Mouse (Mus musculus): ENCODE data around the gene Cox15. TPM values are rescaled to one million over a fixed set of nuclear protein-coding genes. Genes with fewer than 3 reads are reported as not detected.

Gene Cox15
- polyA plus RNA-seq, 1 experiment from 2014 or later, result 11.9 TPM

DNA sequence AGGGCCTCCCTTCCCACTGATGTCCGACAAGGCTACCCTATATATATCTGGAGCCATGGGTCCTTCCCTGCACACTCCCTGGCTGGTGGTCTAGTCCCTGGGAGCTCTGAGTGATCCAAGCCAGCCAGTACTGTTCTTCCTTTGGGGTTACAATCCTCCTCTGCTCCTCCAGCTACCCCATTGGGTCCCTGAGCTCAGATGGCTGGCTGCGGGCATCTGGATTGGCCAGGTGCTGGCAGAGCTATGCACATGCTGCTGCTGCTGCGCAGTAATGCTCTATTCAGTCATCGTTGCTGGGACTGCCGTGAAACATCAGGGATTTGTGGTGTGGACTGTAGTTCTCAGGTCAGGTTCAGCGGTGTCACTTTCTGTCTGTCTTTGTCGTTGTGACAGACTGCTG, 28.0 kb downstream of the Cox15 start:
- Histone ChIP-seq H3K9ac (replicated peaks) (no peak overlapping the region), H3K27me3 (replicated peaks) (no peaks in the 10 kb centered on the region), H3K4me2 (no peak overlapping the region), H3K4me3 (replicated peaks) (no peak overlapping the region), H3K27ac (replicated peaks) (no peak overlapping the region), H3K36me3 (peaks cover 77% of the 10 kb centered on the region), H3K9me3 (replicated peaks) (no peaks in the 10 kb centered on the region), H3K4me1 (no peaks in the 10 kb centered on the region)
- WGBS, result 87% methylated on average over 7 of the region's 7 CpGs
- ATAC-seq (ENCODE audit: low FRiP score), result no peak

DNA sequence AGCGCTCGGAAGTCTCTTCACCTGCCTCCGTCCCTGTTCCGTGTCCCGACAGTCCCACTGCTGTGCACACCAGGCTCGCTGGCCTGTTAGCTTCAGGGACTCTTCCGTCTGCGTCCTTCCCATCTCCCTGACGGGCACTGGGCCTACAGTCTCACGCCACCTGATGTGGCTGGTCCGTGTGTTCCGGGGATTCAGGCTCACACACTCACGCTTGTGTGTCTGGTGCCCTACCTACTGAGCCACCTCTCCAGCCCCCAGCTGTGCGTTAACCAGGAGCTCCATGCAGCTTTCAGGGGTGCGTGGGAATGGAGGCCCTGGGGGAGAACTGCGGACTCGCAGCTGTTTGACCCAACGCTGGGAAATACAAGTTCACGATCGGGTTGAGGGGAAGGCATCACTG, 28.6 kb downstream of the Cox15 start:
- Histone ChIP-seq H3K27ac (replicated peaks) (no peak overlapping the region), H3K27me3 (replicated peaks) (no peaks in the 10 kb centered on the region), H3K4me3 (replicated peaks) (no peak overlapping the region), H3K36me3 (peaks cover 77% of the 10 kb centered on the region), H3K4me2 (no peak overlapping the region), H3K9ac (replicated peaks) (no peak overlapping the region), H3K9me3 (replicated peaks) (no peaks in the 10 kb centered on the region), H3K4me1 (no peaks in the 10 kb centered on the region)
- ATAC-seq (ENCODE audit: low FRiP score), result no peak
- 93% methylated on average over 20 of the region's 20 CpGs for WGBS

GRCm38 (mm10) chr19:43723501-43723900, 29.3 kb downstream of the Cox15 start:
- Histone ChIP-seq H3K4me2 (no peak overlapping the region), H3K27ac (replicated peaks) (no peak overlapping the region), H3K4me1 (no peaks in the 10 kb centered on the region), H3K9ac (replicated peaks) (no peak overlapping the region), H3K4me3 (replicated peaks) (no peak overlapping the region), H3K9me3 (replicated peaks) (no peaks in the 10 kb centered on the region), H3K27me3 (replicated peaks) (no peaks in the 10 kb centered on the region), H3K36me3 (peaks cover 77% of the 10 kb centered on the region)
- 89% methylated on average over 10 of the region's 10 CpGs for WGBS
- ATAC-seq (ENCODE audit: low FRiP score), result no peak

DNA sequence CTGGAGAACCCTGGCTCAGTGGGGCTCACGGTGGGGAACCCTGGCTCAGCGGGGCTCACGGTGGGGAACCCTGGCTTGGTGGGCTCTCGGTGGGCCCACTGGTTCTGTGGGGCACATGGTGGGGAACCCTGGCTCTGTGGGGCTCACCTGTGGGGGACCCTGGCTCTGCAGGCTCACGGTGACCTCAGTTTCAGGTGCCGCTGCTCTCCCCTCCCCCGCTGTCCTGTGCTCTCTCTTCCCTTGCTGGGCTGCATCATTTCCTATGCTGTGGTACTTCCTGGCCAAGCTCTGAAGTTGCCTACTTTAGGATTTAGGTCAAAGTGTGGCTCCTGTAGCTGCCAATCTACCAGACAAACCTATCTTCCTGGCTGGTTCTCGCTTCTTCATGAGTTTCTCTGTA, 29.9 kb downstream of the Cox15 start:
- no peak overlapping the region for H3K4me3 ChIP-seq (replicated peaks)
- no peak overlapping the region for H3K9ac ChIP-seq (replicated peaks)
- no peak overlapping the region for H3K27ac ChIP-seq (replicated peaks)
- ATAC-seq (ENCODE audit: low FRiP score), result no peak
- WGBS, result 82% methylated on average over 8 of the region's 8 CpGs
- no peaks in the 10 kb centered on the region for H3K9me3 ChIP-seq (replicated peaks)
- H3K4me1 ChIP-seq, result no peaks in the 10 kb centered on the region
- no peaks in the 10 kb centered on the region for H3K27me3 ChIP-seq (replicated peaks)
- peaks cover 77% of the 10 kb centered on the region for H3K36me3 ChIP-seq
- no peak overlapping the region for H3K4me2 ChIP-seq

DNA sequence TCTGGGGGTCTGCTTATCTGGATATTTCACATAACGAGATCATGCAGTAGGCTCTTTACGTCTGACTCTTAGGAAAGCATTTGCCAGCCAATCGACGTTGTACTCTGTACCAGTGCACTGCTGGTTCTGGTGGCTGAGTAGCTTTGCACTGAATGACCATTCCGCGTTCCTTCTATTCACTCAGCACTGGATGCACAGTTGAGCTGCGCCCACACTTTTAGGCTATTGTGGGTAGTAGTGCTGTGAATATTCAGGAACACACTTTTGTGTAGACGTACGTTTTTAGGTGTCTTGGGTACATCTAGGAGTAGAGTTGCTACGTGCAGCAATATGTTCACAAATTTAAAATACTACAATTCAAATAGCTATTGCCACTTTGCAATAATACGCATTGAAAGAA, 32.7 kb downstream of the Cox15 start:
- H3K27me3 ChIP-seq (replicated peaks), result no peaks in the 10 kb centered on the region
- peaks cover 71% of the 10 kb centered on the region for H3K36me3 ChIP-seq
- H3K9ac ChIP-seq (replicated peaks), result no peak overlapping the region
- no peaks in the 10 kb centered on the region for H3K4me1 ChIP-seq
- no peak for ATAC-seq (ENCODE audit: low FRiP score)
- 96% methylated on average over 11 of the region's 11 CpGs for WGBS
- no peak overlapping the region for H3K27ac ChIP-seq (replicated peaks)
- H3K4me3 ChIP-seq (replicated peaks), result no peak overlapping the region
- no peaks in the 10 kb centered on the region for H3K9me3 ChIP-seq (replicated peaks)
- H3K4me2 ChIP-seq, result no peak overlapping the region

DNA sequence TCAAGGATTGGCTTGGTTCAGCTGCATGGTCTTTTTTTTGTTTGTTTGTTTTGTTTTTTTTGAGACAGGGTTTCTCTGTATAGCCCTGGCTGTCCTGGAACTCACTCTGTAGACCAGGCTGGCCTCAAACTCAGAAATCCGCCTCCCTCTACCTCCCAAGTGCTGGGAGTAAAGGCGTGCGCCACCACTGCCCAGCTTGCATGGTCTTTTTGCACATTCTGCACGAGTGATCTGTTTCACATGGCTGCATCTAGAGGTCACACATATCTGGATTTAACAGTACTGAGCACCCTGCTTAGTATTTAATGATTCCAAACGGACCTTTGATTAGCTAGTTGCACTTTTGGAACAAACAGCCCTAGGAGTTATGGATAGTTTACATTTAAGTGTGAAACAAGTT, 40.8 kb downstream of the Cox15 start:
- no peak overlapping the region for H3K9ac ChIP-seq (replicated peaks)
- WGBS, result 77% methylated on average over 5 of the region's 5 CpGs

DNA sequence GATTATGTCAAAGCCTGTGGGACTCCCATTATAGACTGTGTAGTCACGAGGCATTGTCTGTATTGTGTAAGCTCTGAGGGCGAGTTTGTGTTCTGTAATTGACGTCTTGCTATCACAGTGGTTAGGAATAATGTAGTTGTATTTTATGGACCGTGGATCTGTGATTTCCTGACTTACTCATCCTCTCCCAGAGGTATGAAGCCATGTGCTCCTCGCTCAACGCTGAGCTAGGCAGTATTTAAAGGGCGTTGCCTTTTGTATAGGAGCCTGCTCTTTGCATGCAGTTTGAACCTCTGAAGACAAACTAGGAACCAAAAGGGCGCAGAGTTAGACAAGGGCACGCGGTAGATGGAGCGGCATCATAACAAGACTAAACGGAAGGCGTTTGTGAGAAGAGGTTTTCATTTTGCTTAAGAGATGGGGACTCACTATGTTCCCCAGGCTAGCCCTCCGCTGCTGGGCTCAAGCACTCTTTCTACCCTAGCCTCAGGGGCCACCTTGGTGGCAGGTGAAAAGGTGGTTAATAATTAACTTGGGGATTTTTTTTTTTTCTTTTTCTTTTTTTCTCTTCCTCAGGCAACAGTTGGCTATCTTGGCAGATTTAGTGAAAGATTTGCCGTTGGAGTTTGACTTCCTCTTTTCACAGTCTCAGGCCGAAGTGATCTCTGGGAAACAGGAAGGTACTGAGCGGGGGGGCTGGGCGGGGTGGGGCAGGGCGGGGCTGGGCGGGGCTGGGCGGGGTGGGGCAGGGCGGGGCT, 41.5 kb downstream of the Cox15 start:
- no peaks in the 10 kb centered on the region for H3K4me1 ChIP-seq
- H3K27me3 ChIP-seq (replicated peaks), result no peaks in the 10 kb centered on the region
- H3K27ac ChIP-seq (replicated peaks), result no peak overlapping the region
- H3K36me3 ChIP-seq, result peaks cover 37% of the 10 kb centered on the region
- no peaks in the 10 kb centered on the region for H3K9me3 ChIP-seq (replicated peaks)
- ATAC-seq (ENCODE audit: low FRiP score), result no peak
- H3K4me3 ChIP-seq (replicated peaks), result no peak overlapping the region
- WGBS, result 52% methylated on average over 22 of the region's 22 CpGs
- no peak overlapping the region for H3K4me2 ChIP-seq
- no peak overlapping the region for H3K9ac ChIP-seq (replicated peaks)

More for the DNA sequence above, 40.8 kb downstream of the Cox15 start:
- Histone ChIP-seq H3K4me2 (no peak overlapping the region), H3K9me3 (replicated peaks) (no peaks in the 10 kb centered on the region), H3K4me1 (no peaks in the 10 kb centered on the region), H3K27ac (replicated peaks) (no peak overlapping the region), H3K27me3 (replicated peaks) (no peaks in the 10 kb centered on the region), H3K36me3 (peaks cover 39% of the 10 kb centered on the region), H3K4me3 (replicated peaks) (no peak overlapping the region)
- ATAC-seq (ENCODE audit: low FRiP score), result no peak

- peaks cover 42% of the 10 kb centered on the region for H3K36me3 ChIP-seq
- 67% methylated on average over 8 of the region's 8 CpGs for WGBS
- ATAC-seq (ENCODE audit: low FRiP score), result no peak
- no peaks in the 10 kb centered on the region for H3K4me1 ChIP-seq
- H3K4me3 ChIP-seq (replicated peaks), result no peak overlapping the region
- no peaks in the 10 kb centered on the region for H3K9me3 ChIP-seq (replicated peaks)
- no peak overlapping the region for H3K4me2 ChIP-seq
- no peaks in the 10 kb centered on the region for H3K27me3 ChIP-seq (replicated peaks)
- no peak overlapping the region for H3K9ac ChIP-seq (replicated peaks)
- no peak overlapping the region for H3K27ac ChIP-seq (replicated peaks)
Measured at GRCm38 (mm10) chr19:43709317-43709716, 43.5 kb downstream of the Cox15 start.

- Histone ChIP-seq H3K36me3 (peaks cover 46% of the 10 kb centered on the region), H3K27me3 (replicated peaks) (no peaks in the 10 kb centered on the region), H3K4me2 (no peak overlapping the region), H3K4me3 (replicated peaks) (no peak overlapping the region), H3K9ac (replicated peaks) (no peak overlapping the region), H3K27ac (replicated peaks) (no peak overlapping the region), H3K4me1 (no peaks in the 10 kb centered on the region), H3K9me3 (replicated peaks) (no peaks in the 10 kb centered on the region)
- WGBS, result 85% methylated on average over 7 of the region's 7 CpGs
- no peak for ATAC-seq (ENCODE audit: low FRiP score)
Measured at GRCm38 (mm10) chr19:43708206-43708605, 44.6 kb downstream of the Cox15 start.

- Histone ChIP-seq H3K4me2 (no peak overlapping the region), H3K27ac (replicated peaks) (no peak overlapping the region), H3K4me1 (no peaks in the 10 kb centered on the region), H3K27me3 (replicated peaks) (no peaks in the 10 kb centered on the region), H3K9me3 (replicated peaks) (no peaks in the 10 kb centered on the region), H3K4me3 (replicated peaks) (no peak overlapping the region), H3K9ac (replicated peaks) (no peak overlapping the region), H3K36me3 (peaks cover 59% of the 10 kb centered on the region)
- 92% methylated on average over 17 of the region's 17 CpGs for WGBS
- ATAC-seq (ENCODE audit: low FRiP score), result no peak
Measured at GRCm38 (mm10) chr19:43704787-43705497, 47.9 kb downstream of the Cox15 start.

DNA sequence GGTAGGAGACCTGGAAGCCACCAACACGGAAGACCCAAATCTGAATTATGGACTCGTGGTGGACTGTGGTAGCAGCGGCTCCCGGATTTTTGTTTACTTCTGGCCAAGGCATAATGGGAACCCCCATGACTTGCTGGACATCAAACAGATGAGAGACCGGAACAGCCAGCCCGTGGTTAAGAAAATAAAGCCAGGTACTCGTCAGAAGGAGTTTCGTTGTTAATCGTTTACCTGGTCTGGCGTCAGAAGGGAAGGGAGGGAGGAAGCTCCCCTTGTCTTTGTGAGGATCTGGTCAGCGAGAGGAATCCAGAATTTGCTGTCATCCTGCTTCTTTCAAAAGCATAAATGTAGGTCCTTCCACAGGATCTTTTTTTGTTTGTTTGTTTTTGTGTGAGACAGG, 48.6 kb downstream of the Cox15 start:
- no peak overlapping the region for H3K4me3 ChIP-seq (replicated peaks)
- no peak overlapping the region for H3K9ac ChIP-seq (replicated peaks)
- no peaks in the 10 kb centered on the region for H3K4me1 ChIP-seq
- H3K9me3 ChIP-seq (replicated peaks), result no peaks in the 10 kb centered on the region
- no peak overlapping the region for H3K4me2 ChIP-seq
- ATAC-seq (ENCODE audit: low FRiP score), result no peak
- H3K27me3 ChIP-seq (replicated peaks), result no peaks in the 10 kb centered on the region
- no peak overlapping the region for H3K27ac ChIP-seq (replicated peaks)
- peaks cover 65% of the 10 kb centered on the region for H3K36me3 ChIP-seq
- WGBS, result 87% methylated on average over 11 of the region's 11 CpGs

GRCm38 (mm10) chr19:43699763-43700155, 53.0 kb downstream of the Cox15 start:
- H3K9ac ChIP-seq (replicated peaks), result no peak overlapping the region
- 90% methylated on average over 6 of the region's 6 CpGs for WGBS
- H3K9me3 ChIP-seq (replicated peaks), result no peaks in the 10 kb centered on the region
- H3K4me3 ChIP-seq (replicated peaks), result no peak overlapping the region
- ATAC-seq (ENCODE audit: low FRiP score), result no peak
- peaks cover 37% of the 10 kb centered on the region for H3K36me3 ChIP-seq
- 0 out of 2 replicates have a peak, but pooled peaks cover 5% of the 10 kb centered on the region for H3K4me1 ChIP-seq
- no peaks in the 10 kb centered on the region for H3K27me3 ChIP-seq (replicated peaks)
- H3K27ac ChIP-seq (replicated peaks), result no peak overlapping the region
- no peak overlapping the region for H3K4me2 ChIP-seq
